Mouse (Mus musculus) embryonic fibroblast, embryonic 13.5 days (primary cell): ENCODE data around the gene Echdc3. TPM values are rescaled to one million over a fixed set of nuclear protein-coding genes. Genes with fewer than 3 reads are reported as not detected.

ENCODE experiments used
- H3K27ac ChIP-seq: 2 replicates; pipeline ENCODE4 v1.5.1; 2012; ENCODE audit warnings: low read length, control low read depth, inconsistent platforms; ENCODE audit not compliant: insufficient read depth
- H3K4me1 ChIP-seq: 2 replicates; pipeline ENCODE4 v1.6.1; 2011; ENCODE audit warnings: low read length; ENCODE audit not compliant: control insufficient read depth, insufficient read depth
- H3K4me3 ChIP-seq: 2 replicates; pipeline ENCODE4 v1.5.1; 2011; ENCODE audit warnings: mild to moderate bottlenecking, control low read depth, low read length; ENCODE audit not compliant: insufficient read depth
- CTCF ChIP-seq: IDR thresholded peaks from 2 replicates; pipeline ENCODE4 v1.5.1; 2011; ENCODE audit warnings: mild to moderate bottlenecking, control low read depth, low read length, moderate library complexity, borderline replicate concordance; ENCODE audit not compliant: insufficient read depth
- POLR2A ChIP-seq: IDR thresholded peaks from 2 replicates; pipeline ENCODE4 v1.6.1; 2011; ENCODE audit warnings: low read depth, mild to moderate bottlenecking, control low read depth, low read length, moderate library complexity
- polyA plus RNA-seq: library from polyadenylated mRNA; stranded (reverse); fragments of >200 nt; gene quantifications from 2 replicates; pipeline ENCODE4 v1.2.4, GENCODE M21; 2011; ENCODE audit warnings: low read depth; ENCODE audit not compliant: missing spikeins, insufficient read length

Echdc3 gene
- polyA plus RNA-seq, 1 experiment, result 1.3 TPM

DNA sequence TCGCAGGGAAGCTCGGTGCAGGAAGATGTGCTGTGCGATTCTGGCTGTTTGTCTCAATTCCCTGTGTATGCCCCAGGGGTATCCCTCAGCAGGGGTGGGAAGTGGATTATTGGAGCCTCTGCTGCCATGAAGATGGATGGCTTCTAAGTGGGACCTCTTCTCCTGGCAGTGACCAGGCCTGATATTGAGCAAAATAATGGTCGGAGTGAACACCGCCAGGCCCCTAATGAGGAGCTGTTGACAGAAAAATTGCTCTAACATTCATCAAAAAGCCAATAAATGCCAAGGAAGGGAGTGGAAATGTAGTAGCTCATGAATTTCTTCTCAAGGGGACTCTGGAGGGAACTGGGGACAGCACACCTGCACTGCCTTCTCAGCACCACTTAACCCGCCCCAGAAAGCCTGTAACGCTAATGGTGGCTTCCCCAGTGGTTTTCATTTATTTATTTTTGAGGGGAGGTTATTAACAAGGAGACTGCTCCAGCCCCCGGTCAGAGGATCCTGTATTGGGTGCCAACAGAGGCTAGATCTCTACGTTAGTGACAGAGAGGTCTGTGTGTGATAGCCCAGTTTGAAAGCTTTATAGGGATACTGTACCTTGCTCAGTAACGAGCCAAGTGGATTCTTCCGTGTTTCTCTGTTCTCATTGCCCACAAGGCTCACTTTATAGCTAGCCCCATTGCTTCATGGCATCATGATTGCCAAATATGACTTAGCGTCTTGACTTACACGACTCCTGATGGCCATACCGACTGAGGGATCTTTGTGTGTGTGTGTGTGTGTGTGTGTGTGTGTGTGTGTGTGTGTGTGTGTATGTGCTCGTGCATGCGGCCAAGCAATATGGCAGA, 33.7 kb downstream of the Echdc3 start:
- TF ChIP-seq CTCF (no peak), POLR2A (no peak)
- no peak overlapping the region for H3K4me3 ChIP-seq
- no peaks in the 10 kb centered on the region for H3K4me1 ChIP-seq
- H3K27ac ChIP-seq, result no peak overlapping the region

DNA sequence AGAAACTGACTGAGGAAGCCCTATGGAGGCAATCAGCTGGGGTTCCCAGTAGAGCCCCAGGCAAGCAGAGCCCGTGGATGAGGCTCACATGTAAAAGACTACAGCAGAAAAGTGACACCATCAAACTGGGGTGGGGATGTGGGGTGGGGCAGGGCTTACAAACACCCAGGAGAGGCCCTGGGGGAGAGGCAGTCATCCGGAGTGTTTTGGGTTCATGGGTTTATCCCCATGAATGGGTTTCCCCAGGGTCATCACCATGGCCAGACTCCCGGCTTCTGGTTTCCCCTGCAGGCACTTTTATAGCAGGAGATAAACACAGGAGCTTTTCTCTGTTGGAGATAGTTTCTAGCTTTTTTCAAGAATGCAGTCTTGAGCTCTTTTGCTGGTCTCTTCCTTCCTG, 39.8 kb downstream of the Echdc3 start:
- 0 out of 2 replicates have a peak, but pooled peaks cover 3% of the 10 kb centered on the region for H3K4me1 ChIP-seq
- TF ChIP-seq POLR2A, result no peak
- no peak for TF ChIP-seq CTCF
- no peak overlapping the region for H3K4me3 ChIP-seq
- no peak overlapping the region for H3K27ac ChIP-seq

DNA sequence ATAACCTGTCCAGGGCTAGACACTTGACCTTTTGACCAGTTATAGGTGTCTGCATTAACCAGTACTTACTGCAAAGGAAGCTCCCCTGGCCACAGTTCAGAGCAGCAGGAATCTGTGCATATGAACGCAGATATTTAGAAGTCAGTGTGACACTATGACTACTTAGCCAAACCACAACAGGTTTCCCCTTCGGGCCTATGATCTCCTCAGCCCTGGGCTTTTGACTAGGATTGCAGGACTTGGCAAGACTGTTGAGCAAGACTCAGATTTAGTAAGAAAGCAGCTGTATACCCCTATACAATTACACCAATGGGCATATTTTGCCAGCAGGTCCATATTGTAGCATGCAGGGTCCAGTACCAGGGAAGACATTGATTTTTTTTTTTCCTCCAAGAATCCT, 44.3 kb downstream of the Echdc3 start:
- TF ChIP-seq CTCF, result no peak
- no peak for TF ChIP-seq POLR2A
- 0 out of 2 replicates have a peak, but pooled peaks cover 3% of the 10 kb centered on the region for H3K4me1 ChIP-seq
- no peak overlapping the region for H3K4me3 ChIP-seq
- H3K27ac ChIP-seq, result no peak overlapping the region

DNA sequence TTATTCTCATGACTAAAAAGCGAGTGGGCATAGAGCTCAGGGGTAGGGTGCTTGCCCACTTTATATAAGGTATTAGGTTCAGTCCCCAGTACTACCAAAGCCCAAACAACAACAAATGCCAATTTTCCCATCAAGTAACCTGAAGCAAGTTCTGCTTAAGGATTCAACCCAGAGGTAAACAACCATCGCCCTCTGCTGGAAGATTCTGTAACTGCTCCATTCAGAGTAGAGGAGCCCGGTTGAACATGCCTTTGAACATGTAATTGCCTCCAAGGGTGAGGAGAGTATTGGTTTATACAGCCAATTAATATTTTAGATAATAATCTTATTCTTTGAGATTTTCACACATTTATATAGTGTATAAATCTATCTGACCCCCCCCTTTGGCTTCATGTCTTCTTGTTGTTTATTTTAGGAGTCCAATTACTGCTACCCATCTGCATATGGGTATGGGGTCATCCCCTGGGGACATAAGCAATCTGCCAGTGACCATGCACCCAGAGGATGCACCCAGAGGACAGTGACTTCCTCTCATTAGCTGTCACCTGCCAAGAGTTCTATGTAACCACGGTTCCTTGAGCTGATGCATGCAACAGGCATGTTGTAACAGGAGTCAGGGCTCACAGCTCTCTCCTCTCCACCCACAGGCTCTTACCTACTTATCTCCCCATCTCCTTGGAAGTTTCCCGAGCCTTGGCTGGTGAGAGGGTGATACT, 44.8 kb downstream of the Echdc3 start:
- TF ChIP-seq POLR2A (no peak), CTCF (no peak)
- no peak overlapping the region for H3K27ac ChIP-seq
- H3K4me3 ChIP-seq, result no peak overlapping the region

DNA sequence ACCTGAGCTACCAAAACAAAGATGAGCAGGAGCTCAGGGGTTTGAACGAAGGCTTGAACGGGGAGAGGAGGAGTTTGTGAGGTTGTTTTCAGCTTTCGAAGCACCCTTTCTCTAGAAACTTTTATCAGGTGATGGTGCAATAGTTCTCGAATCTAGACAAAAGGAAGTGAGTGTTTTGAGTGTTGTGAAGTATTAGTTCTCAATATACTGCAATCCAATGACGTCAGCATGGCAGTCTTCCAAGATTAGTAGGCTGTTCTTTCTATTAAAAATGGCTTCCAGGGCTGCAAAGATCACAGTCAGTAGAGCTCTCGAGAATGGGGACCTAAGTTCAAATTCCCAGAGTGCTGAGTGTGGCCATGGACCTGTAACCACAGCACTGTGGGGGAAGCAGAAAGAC, 47.1 kb downstream of the Echdc3 start:
- no peak overlapping the region for H3K4me3 ChIP-seq
- H3K4me1 ChIP-seq, result 0 out of 2 replicates have a peak, but pooled peaks cover 3% of the 10 kb centered on the region
- H3K27ac ChIP-seq, result no peak overlapping the region
- TF ChIP-seq CTCF, result no peak
- no peak for TF ChIP-seq POLR2A

More for the DNA sequence above, 44.8 kb downstream of the Echdc3 start:
- H3K4me1 ChIP-seq, result 0 out of 2 replicates have a peak, but pooled peaks cover 3% of the 10 kb centered on the region

DNA sequence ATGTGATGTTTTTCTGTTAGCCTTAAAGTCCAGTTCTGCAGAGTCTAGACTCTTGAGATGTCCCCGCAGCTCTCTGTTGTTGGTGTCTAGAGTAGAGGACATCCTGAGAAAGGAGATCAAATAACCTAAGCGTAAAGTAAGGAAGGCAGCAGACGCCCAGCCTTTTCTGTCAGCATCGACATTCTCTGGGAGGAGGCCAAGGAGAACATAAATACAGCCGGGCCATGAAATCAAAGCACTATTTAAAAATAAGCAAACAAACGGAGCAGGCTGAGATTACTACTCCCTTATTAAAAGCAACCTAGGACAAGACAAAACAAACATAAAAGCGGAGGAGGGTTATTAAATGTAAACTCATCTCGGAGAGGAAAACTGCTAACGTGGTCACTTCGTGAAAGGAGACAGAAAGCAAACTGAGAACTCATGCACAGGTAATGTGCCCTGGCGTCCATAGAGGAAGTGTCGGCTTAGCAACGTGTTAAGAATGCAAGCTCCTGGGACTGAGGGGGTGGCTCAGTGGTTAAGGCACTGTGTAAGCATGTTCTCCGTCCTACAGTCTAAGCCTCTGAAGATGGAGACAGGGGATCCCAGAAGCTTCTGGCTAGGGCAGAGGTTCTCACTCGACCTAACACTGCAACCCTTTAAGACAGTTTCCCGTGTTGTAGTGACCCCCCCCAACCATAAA, 48.1 kb downstream of the Echdc3 start:
- no peak overlapping the region for H3K27ac ChIP-seq
- peaks cover 3% of the 10 kb centered on the region; the same call in 1 of the 2 replicates for H3K4me1 ChIP-seq
- no peak overlapping the region for H3K4me3 ChIP-seq
- TF ChIP-seq CTCF (no peak), POLR2A (no peak)

DNA sequence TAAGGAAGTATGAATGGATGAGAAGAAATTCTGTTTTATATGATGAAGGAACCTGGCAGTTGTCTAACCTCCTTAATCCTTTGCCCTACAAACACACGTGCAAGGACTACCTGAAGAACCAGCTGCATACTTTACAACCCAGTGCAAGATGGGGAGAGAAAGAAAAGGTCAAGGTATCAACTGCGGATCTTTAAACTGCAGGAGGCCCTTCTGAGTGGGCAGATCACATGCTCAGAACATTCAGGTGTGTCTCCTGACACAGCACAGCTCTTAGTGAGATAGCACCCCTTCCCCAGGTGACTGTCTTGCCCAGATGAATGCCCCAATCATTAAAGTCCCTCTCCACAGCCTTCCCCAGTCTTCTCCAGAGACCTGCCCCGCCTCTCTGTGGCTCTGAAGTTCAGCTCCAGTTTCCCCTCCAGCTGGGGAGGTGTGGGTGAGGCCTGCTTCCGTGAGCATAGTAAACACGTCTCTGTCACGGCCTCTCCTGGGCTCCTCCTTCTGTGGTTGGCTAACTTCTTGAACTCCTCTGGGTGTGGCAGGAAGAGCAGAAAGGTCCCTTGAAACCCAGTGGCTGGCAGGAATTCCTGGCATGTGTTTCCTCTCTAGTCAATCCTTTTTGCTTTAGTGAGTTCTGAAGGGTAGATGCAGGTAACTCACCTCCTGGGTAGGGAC, 50.3 kb downstream of the Echdc3 start:
- H3K27ac ChIP-seq, result no peak overlapping the region
- H3K4me1 ChIP-seq, result no peaks in the 10 kb centered on the region; the same call in 1 of the 2 replicates
- no peak for TF ChIP-seq CTCF
- no peak for TF ChIP-seq POLR2A
- H3K4me3 ChIP-seq, result no peak overlapping the region

DNA sequence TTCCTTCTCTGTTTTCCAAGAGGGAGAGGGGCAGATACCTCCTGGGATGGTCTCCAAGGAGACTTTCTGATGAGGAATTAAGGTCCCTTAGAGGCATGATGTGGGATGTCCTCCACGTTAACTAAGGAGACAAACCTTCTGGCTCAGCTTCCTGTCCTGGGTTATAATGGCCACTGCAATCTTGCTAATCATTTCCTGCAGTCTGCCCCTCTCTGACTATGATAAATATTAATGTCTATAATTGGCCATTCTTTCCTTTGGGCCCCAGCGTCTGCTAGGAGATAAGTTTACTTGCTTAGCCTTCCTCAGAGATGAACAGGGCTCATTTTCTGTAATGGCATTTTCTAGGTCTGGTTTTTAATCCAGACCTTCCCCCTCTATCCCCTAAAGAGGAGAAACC, 53.1 kb downstream of the Echdc3 start:
- no peak for TF ChIP-seq POLR2A
- no peak for TF ChIP-seq CTCF
- Histone ChIP-seq H3K4me1 (no peaks in the 10 kb centered on the region; the same call in 1 of the 2 replicates), H3K4me3 (no peak overlapping the region), H3K27ac (no peak overlapping the region)

DNA sequence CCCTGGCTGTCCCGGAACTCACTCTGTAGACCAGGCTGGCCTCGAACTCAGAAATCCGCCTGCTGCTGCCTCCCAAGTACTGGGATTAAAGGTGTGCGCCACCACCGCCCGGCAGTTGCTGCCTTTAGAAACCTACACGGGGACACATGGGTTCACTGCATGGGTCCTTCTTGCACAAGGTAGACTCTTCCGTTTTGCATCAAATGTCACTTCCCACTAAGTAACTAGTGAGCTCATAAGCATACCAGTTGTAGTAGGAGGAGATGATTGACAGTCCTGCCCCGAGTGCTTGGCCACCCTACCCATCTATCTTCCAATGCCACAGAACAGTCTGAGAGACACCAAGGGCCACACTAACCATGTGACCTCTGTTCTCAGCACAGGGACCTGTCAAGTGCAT, 53.6 kb downstream of the Echdc3 start:
- no peak overlapping the region for H3K27ac ChIP-seq
- H3K4me3 ChIP-seq, result no peak overlapping the region
- H3K4me1 ChIP-seq, result no peaks in the 10 kb centered on the region; the same call in 1 of the 2 replicates
- TF ChIP-seq POLR2A (no peak), CTCF (no peak)
